Mouse (Mus musculus) urinary bladder, adult 18-20 months (tissue): ENCODE measurements at regions not wholly inside any gene's neighbourhood (a gene's known extent, or its start where the extent isn't known, plus 50 kb on each side); places are given as distances from the start of the nearest gene placed in this dataset.

ENCODE experiments used
- DNase-seq, 2 experiments: peaks; one replicate each; pipeline ENCODE4 v3.0.0; 2022; ENCODE audit warnings: low spot score in 2 of 2, mixed read lengths in 2 of 2

- DNase-seq, result peak; percentile 39 to 50
Measured at GRCm38 (mm10) chrX:152918212-152918611, 88.1 kb upstream of the Usp51 start.

GRCm38 (mm10) chrX:152926991-152927390 lies 79.3 kb upstream of the Usp51 start:
- DNase-seq, result no peak

- no peak for DNase-seq
Measured at GRCm38 (mm10) chrX:152946201-152946600, 60.1 kb upstream of the Usp51 start.
